Mouse (Mus musculus) heart, embryonic 10.5 days (tissue): Measurements from ENCODE around the gene Sprr2h. TPM values are rescaled to one million over a fixed set of nuclear protein-coding genes. Genes with fewer than 3 reads are reported as not detected.

Experiments
- polyA plus RNA-seq: library from polyadenylated mRNA; unstranded; fragments of >200 nt; fragmentation: Nextera tagmentation; extraction: Ambion mirVana; gene quantifications from 2 replicates; pipeline ENCODE4 v1.2.1, GENCODE M21; 2016

Sprr2h gene
- polyA plus RNA-seq, 1 experiment from 2014 or later, result not detected

Other genes starting within 250 kb of the Sprr2h start
- not detected in 2 replicates for gene Lelp1, start 242.9 kb upstream of the Sprr2h start, polyA plus RNA-seq
- not detected in 2 replicates for gene Sprr2a1, start 169.9 kb upstream of the Sprr2h start, polyA plus RNA-seq
- gene Sprr2a2, start 169.8 kb upstream of the Sprr2h start, polyA plus RNA-seq, result 0.84 and 1.4 TPM in 2 replicates
- not detected in 2 replicates for gene Sprr2a3, start 100.3 kb upstream of the Sprr2h start, polyA plus RNA-seq
- gene Sprr2b, start 69.1 kb upstream of the Sprr2h start, polyA plus RNA-seq, result 0.18 TPM in 1 of 2 replicates, not detected in the other
- not detected in 2 replicates for gene Sprr2d, start 46.5 kb upstream of the Sprr2h start, polyA plus RNA-seq
- gene Sprr2e, start 33.5 kb upstream of the Sprr2h start, polyA plus RNA-seq, result not detected in 2 replicates
- 0.24 TPM in 1 of 2 replicates, not detected in the other for gene Sprr2f, start 20.5 kb upstream of the Sprr2h start, polyA plus RNA-seq
- not detected in 2 replicates for gene Sprr2i, start 22.3 kb downstream of the Sprr2h start, polyA plus RNA-seq
- gene Sprr2j-ps, start 32.4 kb downstream of the Sprr2h start, polyA plus RNA-seq, result not detected in 2 replicates
- gene Gm9774, start 43.7 kb downstream of the Sprr2h start, polyA plus RNA-seq, result 5.8 and 6.8 TPM in 2 replicates
- gene Sprr2k, start 46.9 kb downstream of the Sprr2h start, polyA plus RNA-seq, result not detected in 2 replicates
- not detected in 2 replicates for gene Sprr1b, start 53.1 kb downstream of the Sprr2h start, polyA plus RNA-seq
- not detected in 2 replicates for gene Sprr3, start 73.0 kb downstream of the Sprr2h start, polyA plus RNA-seq
- gene Sprr1a, start 100.2 kb downstream of the Sprr2h start, polyA plus RNA-seq, result 0.37 TPM in 1 of 2 replicates, not detected in the other
- not detected in 2 replicates for gene Sprr4, start 114.8 kb downstream of the Sprr2h start, polyA plus RNA-seq
- gene 2310046K23Rik, start 148.8 kb downstream of the Sprr2h start, polyA plus RNA-seq, result not detected in 2 replicates
- gene Ivl, start 188.1 kb downstream of the Sprr2h start, polyA plus RNA-seq, result not detected in 2 replicates
- gene Smcp, start 203.3 kb downstream of the Sprr2h start, polyA plus RNA-seq, result not detected in 2 replicates
- gene 2210017I01Rik, start 221.8 kb downstream of the Sprr2h start, polyA plus RNA-seq, result not detected in 2 replicates
- gene Lce6a, start 236.0 kb downstream of the Sprr2h start, polyA plus RNA-seq, result not detected in 2 replicates